Mouse (Mus musculus) ES-Bruce4 (cell line): ENCODE measurements around the gene Rorb.

Source experiments
- CTCF ChIP-seq: IDR thresholded peaks from one replicate; pipeline ENCODE4 v1.8.1; 2011; ENCODE audit warnings: low read depth, low read length
- POLR2A ChIP-seq: IDR thresholded peaks from one replicate; pipeline ENCODE4 v1.8.1; 2011; ENCODE audit warnings: low read length; ENCODE audit not compliant: insufficient read depth

DNA sequence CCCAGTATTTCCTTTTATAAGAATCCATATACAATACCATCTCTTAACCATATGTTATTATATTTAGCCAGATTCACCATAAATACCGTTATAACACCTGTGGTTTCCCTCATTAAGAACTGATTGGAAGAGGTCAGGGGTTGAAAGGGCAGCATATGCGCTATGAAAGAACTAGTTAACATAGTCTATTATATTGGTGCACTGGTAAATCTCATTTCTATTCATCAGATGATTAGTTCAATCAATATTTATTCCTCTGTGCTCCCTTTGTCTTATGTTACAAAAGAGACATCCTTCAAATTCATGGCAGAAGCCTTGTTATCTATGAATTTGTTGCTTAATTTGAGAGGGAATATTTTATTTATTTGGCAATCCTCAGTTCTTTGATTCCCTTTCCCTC is 6.4 kb downstream of the Rorb start:
- TF ChIP-seq CTCF, result no peak
- no peak for TF ChIP-seq POLR2A
